Mouse (Mus musculus) spleen, adult 12 weeks (tissue): ENCODE measurements around the gene Neurod2.

Source experiments
- DNase-seq: peaks from one replicate; pipeline ENCODE4 v3.0.0; 2022; ENCODE audit warnings: low spot score

The Neurod2 gene

GRCm38 (mm10) chr11:98331401-98331800 lies 2.0 kb upstream of the Neurod2 start:
- no peak for DNase-seq

- DNase-seq, result no peak
Measured at GRCm38 (mm10) chr11:98330745-98331204, 1.3 kb upstream of the Neurod2 start.

- no peak for DNase-seq
Measured at GRCm38 (mm10) chr11:98329960-98330744, 704 bp upstream of the Neurod2 start.

- no peak for DNase-seq
Measured at GRCm38 (mm10) chr11:98328371-98329069, 928 bp downstream of the Neurod2 start.

GRCm38 (mm10) chr11:98328031-98328370 lies 1.4 kb downstream of the Neurod2 start:
- no peak for DNase-seq

GRCm38 (mm10) chr11:98327136-98328030 lies 2.1 kb downstream of the Neurod2 start:
- no peak for DNase-seq

- no peak for DNase-seq
Measured at GRCm38 (mm10) chr11:98326741-98327135, 2.7 kb downstream of the Neurod2 start.

GRCm38 (mm10) chr11:98325821-98326218 lies 3.6 kb downstream of the Neurod2 start:
- no peak for DNase-seq

GRCm38 (mm10) chr11:98325191-98325820 lies 4.1 kb downstream of the Neurod2 start:
- DNase-seq, result no peak

GRCm38 (mm10) chr11:98323933-98324332 lies 5.5 kb downstream of the Neurod2 start:
- DNase-seq, result no peak

- no peak for DNase-seq
Measured at GRCm38 (mm10) chr11:98323136-98323866, 6.1 kb downstream of the Neurod2 start.

- DNase-seq, result no peak
Measured at GRCm38 (mm10) chr11:98322159-98322558, 7.3 kb downstream of the Neurod2 start.

- DNase-seq, result no peak
Measured at GRCm38 (mm10) chr11:98321677-98322003, 7.8 kb downstream of the Neurod2 start.

- no peak for DNase-seq
Measured at GRCm38 (mm10) chr11:98320806-98321676, 8.4 kb downstream of the Neurod2 start.

- DNase-seq, result no peak
Measured at GRCm38 (mm10) chr11:98320381-98320780, 9.1 kb downstream of the Neurod2 start.

GRCm38 (mm10) chr11:98319944-98320343 lies 9.5 kb downstream of the Neurod2 start:
- no peak for DNase-seq

GRCm38 (mm10) chr11:98319544-98319943 lies 9.9 kb downstream of the Neurod2 start:
- no peak for DNase-seq

- DNase-seq, result no peak
Measured at GRCm38 (mm10) chr11:98319120-98319519, 10.3 kb downstream of the Neurod2 start.

- no peak for DNase-seq
Measured at GRCm38 (mm10) chr11:98318421-98319116, 10.9 kb downstream of the Neurod2 start.

GRCm38 (mm10) chr11:98317479-98317878 lies 12.0 kb downstream of the Neurod2 start:
- DNase-seq, result no peak
